Mouse (Mus musculus): ENCODE data around the gene Cisd3. TPM values are rescaled to one million over a fixed set of nuclear protein-coding genes. Genes with fewer than 3 reads are reported as not detected.
A peak's percentile ranks its signal among the peaks of the same experiment; 100 is the strongest.

Gene Cisd3
- polyA plus RNA-seq, 1 experiment from 2014 or later, result 19.5 TPM

- Histone ChIP-seq H3K9ac (replicated peaks) (no peak overlapping the region), H3K27ac (replicated peaks) (no peak overlapping the region), H3K4me1 (peaks cover 33% of the 10 kb centered on the region), H3K4me2 (replicated peaks) (peak overlapping the region; percentile 84; the same call in 1 of the 2 replicates), H3K27me3 (peaks cover 17% of the 10 kb centered on the region), H3K36me3 (no peaks in the 10 kb centered on the region), H3K4me3 (no peak overlapping the region), H3K9me3 (no peaks in the 10 kb centered on the region)
- ATAC-seq (replicated peaks), result no peak
- 75% methylated on average over 11 of the region's 11 CpGs for WGBS
Observed at GRCm38 (mm10) chr11:97658751-97659266, 26.8 kb upstream of the Cisd3 start.

GRCm38 (mm10) chr11:97659267-97659989, 26.2 kb upstream of the Cisd3 start:
- Histone ChIP-seq H3K36me3 (no peaks in the 10 kb centered on the region), H3K4me2 (replicated peaks) (peak overlapping the region; percentile 84), H3K27me3 (peaks cover 17% of the 10 kb centered on the region), H3K4me1 (peaks cover 36% of the 10 kb centered on the region), H3K9ac (replicated peaks) (peak overlapping the region; percentile 67), H3K4me3 (peak overlapping the region; percentile 56), H3K9me3 (no peaks in the 10 kb centered on the region), H3K27ac (replicated peaks) (peak overlapping the region; percentile 39)
- ATAC-seq (replicated peaks), result no peak
- WGBS, result 12% methylated on average over 13 of the region's 13 CpGs

GRCm38 (mm10) chr11:97659990-97660714, 25.5 kb upstream of the Cisd3 start:
- no peaks in the 10 kb centered on the region for H3K36me3 ChIP-seq
- peak overlapping the region; percentile 84 for H3K4me2 ChIP-seq (replicated peaks)
- H3K27ac ChIP-seq (replicated peaks), result peak overlapping the region; percentile 39
- under 1% methylated on average over 62 of the region's 78 CpGs for WGBS
- peak overlapping the region; percentile 67 for H3K9ac ChIP-seq (replicated peaks)
- peak overlapping the region; percentile 56 for H3K4me3 ChIP-seq
- peak; percentile 86 for ATAC-seq (replicated peaks)
- peaks cover 17% of the 10 kb centered on the region for H3K27me3 ChIP-seq
- no peaks in the 10 kb centered on the region for H3K9me3 ChIP-seq
- H3K4me1 ChIP-seq, result peaks cover 43% of the 10 kb centered on the region

GRCm38 (mm10) chr11:97660734-97661647, 24.6 kb upstream of the Cisd3 start:
- Histone ChIP-seq H3K4me3 (peak overlapping the region; percentile 94), H3K9ac (replicated peaks) (peak overlapping the region; percentile 67), H3K36me3 (0 out of 2 replicates have a peak, but pooled peaks cover 7% of the 10 kb centered on the region), H3K9me3 (no peaks in the 10 kb centered on the region), H3K4me2 (replicated peaks) (peak overlapping the region; percentile 84), H3K27ac (replicated peaks) (no peak overlapping the region), H3K4me1 (peaks cover 48% of the 10 kb centered on the region), H3K27me3 (peaks cover 17% of the 10 kb centered on the region)
- WGBS, result 4% methylated on average over 27 of the region's 27 CpGs
- ATAC-seq (replicated peaks), result no peak

- Histone ChIP-seq H3K27me3 (peaks cover 17% of the 10 kb centered on the region), H3K4me2 (replicated peaks) (peak overlapping the region; percentile 70), H3K36me3 (peaks cover 11% of the 10 kb centered on the region; the same call in 1 of the 2 replicates), H3K4me3 (peak overlapping the region; percentile 94), H3K27ac (replicated peaks) (no peak overlapping the region), H3K9me3 (no peaks in the 10 kb centered on the region), H3K4me1 (peaks cover 48% of the 10 kb centered on the region), H3K9ac (replicated peaks) (peak overlapping the region; percentile 11; the same call in 1 of the 2 replicates)
- ATAC-seq (replicated peaks), result no peak
- 0% methylated on average over 19 of the region's 20 CpGs for WGBS
Observed at GRCm38 (mm10) chr11:97661648-97662133, 23.9 kb upstream of the Cisd3 start.

GRCm38 (mm10) chr11:97662207-97662892, 23.3 kb upstream of the Cisd3 start:
- H3K4me3 ChIP-seq, result peak overlapping the region; percentile 94
- peak overlapping the region; percentile 76 for H3K9ac ChIP-seq (replicated peaks)
- H3K36me3 ChIP-seq, result peaks cover 16% of the 10 kb centered on the region; the same call in 1 of the 2 replicates
- H3K4me1 ChIP-seq, result peaks cover 48% of the 10 kb centered on the region
- no peaks in the 10 kb centered on the region for H3K9me3 ChIP-seq
- no peak overlapping the region for H3K27ac ChIP-seq (replicated peaks)
- peak overlapping the region; percentile 70 for H3K4me2 ChIP-seq (replicated peaks)
- H3K27me3 ChIP-seq, result peaks cover 17% of the 10 kb centered on the region
- ATAC-seq (replicated peaks), result no peak
- 3% methylated on average over 21 of the region's 21 CpGs for WGBS

- H3K4me3 ChIP-seq, result peak within 1 kb of the TSS; percentile 94
Observed at GRCm38 (mm10) chr11:97662893-97663527, 22.6 kb upstream of the Cisd3 start, which contains the start of gene Mllt6. Gene Mllt6 (plus strand): TSS chr11:97663414.

GRCm38 (mm10) chr11:97663528-97664338, 21.9 kb upstream of the Cisd3 start:
- H3K36me3 ChIP-seq, result peaks cover 22% of the 10 kb centered on the region; the same call in 1 of the 2 replicates
- H3K4me1 ChIP-seq, result peaks cover 51% of the 10 kb centered on the region
- 2% methylated on average over 42 of the region's 57 CpGs for WGBS
- H3K27ac ChIP-seq (replicated peaks), result peak overlapping the region; percentile 81
- peak overlapping the region; percentile 70 for H3K4me2 ChIP-seq (replicated peaks)
- H3K27me3 ChIP-seq, result peaks cover 17% of the 10 kb centered on the region
- peak overlapping the region; percentile 76 for H3K9ac ChIP-seq (replicated peaks)
- no peaks in the 10 kb centered on the region for H3K9me3 ChIP-seq
- peak overlapping the region; percentile 94 for H3K4me3 ChIP-seq
- peak; percentile 29; the same call in 1 of the 2 replicates for ATAC-seq (replicated peaks)

More at GRCm38 (mm10) chr11:97662893-97663527, 22.6 kb upstream of the Cisd3 start, which contains the start of gene Mllt6:
- Histone ChIP-seq H3K36me3 (peaks cover 19% of the 10 kb centered on the region; the same call in 1 of the 2 replicates), H3K9ac (replicated peaks) (peak within 1 kb of the TSS; percentile 76), H3K4me2 (replicated peaks) (peak within 1 kb of the TSS; percentile 70), H3K27ac (replicated peaks) (peak within 1 kb of the TSS; percentile 81), H3K4me1 (peaks cover 48% of the 10 kb centered on the region), H3K9me3 (no peaks in the 10 kb centered on the region), H3K27me3 (peaks cover 17% of the 10 kb centered on the region)
- peak; percentile 58 for ATAC-seq (replicated peaks)
- 0% methylated on average over 8 of the region's 76 CpGs for WGBS

- no peaks in the 10 kb centered on the region for H3K9me3 ChIP-seq
Observed at GRCm38 (mm10) chr11:97664339-97664665, 21.3 kb upstream of the Cisd3 start.

More at GRCm38 (mm10) chr11:97664339-97664665, 21.3 kb upstream of the Cisd3 start:
- Histone ChIP-seq H3K4me1 (peaks cover 53% of the 10 kb centered on the region), H3K27me3 (peaks cover 17% of the 10 kb centered on the region), H3K36me3 (peaks cover 22% of the 10 kb centered on the region; the same call in 1 of the 2 replicates), H3K4me2 (replicated peaks) (peak overlapping the region; percentile 70), H3K4me3 (peak overlapping the region; percentile 94), H3K9ac (replicated peaks) (peak overlapping the region; percentile 76), H3K27ac (replicated peaks) (peak overlapping the region; percentile 81)
- ATAC-seq (replicated peaks), result no peak
- WGBS, result 0% methylated on average over 6 of the region's 8 CpGs
